1 mouse cellular context compared by ENCODE assay signal in the genomic region with DNA sequence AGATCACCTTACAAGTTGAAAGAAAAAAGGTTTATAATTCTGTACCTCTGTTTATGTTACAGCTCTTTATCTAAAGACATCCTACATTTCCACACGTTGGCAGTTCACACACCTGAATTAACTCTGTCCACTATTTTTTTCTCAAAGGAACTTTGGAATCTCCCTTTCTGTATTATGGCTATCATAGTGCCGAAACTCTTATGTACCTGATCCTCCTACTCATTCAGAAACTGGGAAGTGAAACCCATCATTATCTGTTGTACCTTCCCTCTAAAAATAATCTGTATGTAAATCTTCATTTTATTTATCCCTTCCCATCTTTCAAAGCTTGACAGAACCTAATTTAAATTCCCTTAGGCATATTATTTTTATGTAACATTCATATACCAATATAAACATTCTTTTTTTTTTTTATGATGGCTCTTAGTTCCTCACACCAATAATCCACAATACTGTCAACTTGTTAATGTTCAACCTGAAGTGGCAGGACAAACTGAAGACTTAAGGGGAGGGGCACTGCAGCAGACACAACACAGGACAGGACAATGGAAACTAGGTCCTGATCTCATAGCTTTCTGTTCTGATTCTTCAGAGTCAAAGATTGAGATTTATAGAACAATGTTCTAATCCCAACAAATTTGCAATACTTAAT.
TF ChIP-seq lines count a peak whose summit lies in the region.

No protein-coding gene starts in this region.

TF ChIP-seq in CH12.LX, 34 proteins besides CTCF, POLR2A, EP300 and RAD21:
- no peak for TF ChIP-seq GABPA (IDR thresholded peaks at IDR 0.05; ENCODE audit: insufficient replicate concordance, low read depth, low read length)
- no peak for TF ChIP-seq USF1 (IDR thresholded peaks at IDR 0.05; ENCODE audit: low read depth, low read length)
- no peak for TF ChIP-seq KAT2A (IDR thresholded peaks at IDR 0.05; ENCODE audit: insufficient replicate concordance, low read length)
- TF ChIP-seq IRF4 (IDR thresholded peaks at IDR 0.05; ENCODE audit: low read depth, low read length): peak; percentile 65
- TF ChIP-seq MEF2A (IDR thresholded peaks at IDR 0.05; ENCODE audit: borderline replicate concordance, low read depth, low read length): peak; percentile 59; the same call in 1 of the 2 replicates
- TF ChIP-seq MXI1 (IDR thresholded peaks at IDR 0.05; ENCODE audit: low read depth, low read length): no peak
- no peak for TF ChIP-seq TBP (conservative IDR thresholded peaks at IDR 0.05; ENCODE audit: low read depth, low read length)
- no peak for TF ChIP-seq UBTF (IDR thresholded peaks at IDR 0.05; ENCODE audit: low read depth, low read length)
- TF ChIP-seq ETS1 (conservative IDR thresholded peaks at IDR 0.05; ENCODE audit: low read depth, low read length): peak; percentile 26; the same call in 1 of the 2 replicates
- TF ChIP-seq NELFE (IDR thresholded peaks at IDR 0.05; ENCODE audit: low read depth, low read length): no peak
- TF ChIP-seq CHD1 (IDR thresholded peaks at IDR 0.05; ENCODE audit: low read depth, low read length): no peak
- TF ChIP-seq USF2 (conservative IDR thresholded peaks at IDR 0.05; ENCODE audit: low read depth, low read length): no peak
- TF ChIP-seq NRF1 (IDR thresholded peaks at IDR 0.05; ENCODE audit: low read depth, low read length): no peak
- TF ChIP-seq PAX5 (IDR thresholded peaks at IDR 0.05; ENCODE audit: low read length): no peak
- no peak for TF ChIP-seq MAFK (IDR thresholded peaks at IDR 0.05; ENCODE audit: insufficient replicate concordance, low read length)
- no peak for TF ChIP-seq E2F4 (IDR thresholded peaks at IDR 0.05; ENCODE audit: insufficient replicate concordance, low read depth, low read length)
- TF ChIP-seq ZMIZ1 (IDR thresholded peaks at IDR 0.05; ENCODE audit: low read depth, low read length): no peak
- peak; percentile 17; the same call in 1 of the 2 replicates for TF ChIP-seq JUN (IDR thresholded peaks at IDR 0.05; ENCODE audit: insufficient read depth, low read depth, low read length)
- peak; percentile 69 for TF ChIP-seq ZNF384 (IDR thresholded peaks at IDR 0.05; ENCODE audit: low read depth, low read length)
- TF ChIP-seq SMC3 (IDR thresholded peaks at IDR 0.05; ENCODE audit: low read depth, low read length): no peak
- 0 out of 2 replicates have a peak, but pooled peaks have one; percentile 40 for TF ChIP-seq JUND (conservative IDR thresholded peaks at IDR 0.05; ENCODE audit: low read depth, low read length)
- no peak for TF ChIP-seq POLR2AphosphoS2 (IDR thresholded peaks at IDR 0.05; ENCODE audit: low read depth, low read length)
- TF ChIP-seq MYC (IDR thresholded peaks at IDR 0.05; ENCODE audit: low read depth, low read length): no peak
- TF ChIP-seq SIN3A (IDR thresholded peaks at IDR 0.05; ENCODE audit: low read length): no peak
- no peak for TF ChIP-seq MAX (IDR thresholded peaks at IDR 0.05; ENCODE audit: low read length)
